15 mouse cellular contexts compared by ENCODE assay signal in the genomic region with DNA sequence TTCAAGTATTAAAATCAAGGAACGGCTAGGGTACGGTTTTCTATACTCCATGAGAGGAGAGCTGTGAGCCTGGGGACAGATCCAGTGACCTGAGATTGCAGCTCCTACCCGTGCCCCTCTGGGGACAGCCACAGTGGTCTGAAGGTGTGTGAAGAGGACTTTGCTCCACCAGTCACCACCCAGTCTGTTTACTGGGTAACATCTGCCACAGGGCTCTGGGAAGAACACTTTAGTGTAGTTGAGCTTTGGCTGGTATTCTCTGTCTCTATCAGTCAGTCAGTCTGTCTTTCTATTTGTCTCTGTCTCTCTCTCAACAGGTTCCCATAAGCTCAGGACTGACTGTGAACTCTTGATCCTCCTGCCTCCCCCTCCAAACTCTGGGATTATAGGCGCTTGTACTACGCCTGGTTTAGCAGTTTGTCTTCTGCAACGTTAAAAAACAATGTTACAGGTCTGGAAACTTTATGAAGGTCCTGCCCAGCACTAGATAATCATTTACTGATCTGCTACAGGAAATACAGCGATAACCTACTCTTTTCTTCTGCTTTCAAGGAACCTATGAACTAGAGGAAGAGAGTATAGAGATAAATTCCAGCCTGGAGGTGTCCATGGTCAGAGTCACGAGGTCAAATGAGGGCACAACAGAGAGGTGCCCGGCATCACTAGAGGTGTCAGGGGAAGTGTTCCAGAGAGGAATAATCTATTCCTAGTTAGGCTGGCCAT. TPM values are rescaled to one million over a fixed set of nuclear protein-coding genes. Genes with fewer than 3 reads are reported as not detected.
DNase-seq lines count a peak whose midpoint lies in the region; ATAC-seq and TF ChIP-seq lines count a peak whose summit lies in the region.
"Had no signal": no experiment of that assay in that cellular context is flagged by ENCODE, and none has a peak within 500 bp of the region (broad histone marks: within the 10 kb centered on the region; RNA-seq: fewer than 3 reads in every experiment).

No protein-coding gene starts in this region.

- no peak overlapping the region for H3K27ac ChIP-seq in midbrain, embryonic 12.5 days (replicated peaks)
- no peak overlapping the region for H3K27ac ChIP-seq in midbrain, embryonic 10.5 days (replicated peaks)
- peak overlapping the region; percentile 92 for H3K27ac ChIP-seq in heart, embryonic 15.5 days
- H3K27ac ChIP-seq in liver, postnatal 0 days (ENCODE audit: low read depth): peak overlapping the region; percentile 76
- H3K27ac ChIP-seq: hindbrain, embryonic 13.5 days; limb, embryonic 12.5 days had no signal

- H3K9me3 ChIP-seq in midbrain, embryonic 12.5 days: no peaks in the 10 kb centered on the region
- H3K9me3 ChIP-seq in midbrain, embryonic 10.5 days (replicated peaks): no peaks in the 10 kb centered on the region
- no peaks in the 10 kb centered on the region for H3K9me3 ChIP-seq in heart, embryonic 15.5 days (replicated peaks)
- H3K9me3 ChIP-seq in liver, postnatal 0 days (ENCODE audit: low read length): no peaks in the 10 kb centered on the region
- H3K9me3 ChIP-seq: hindbrain, embryonic 13.5 days; limb, embryonic 12.5 days had no signal

- peak; percentile 90 for DNase-seq in heart, adult 11 months
- no peak for DNase-seq in heart, adult 8-10 months (ENCODE audit: low spot score)
- no peak for DNase-seq in midbrain, embryonic 10.5 days (ENCODE audit: low spot score)
- no peak for DNase-seq in liver, postnatal 0 days
- no peak for DNase-seq in cerebellum, postnatal 14 days
- DNase-seq in embryo, embryonic 9.5 days (ENCODE audit: extremely low spot score): no peak
- DNase-seq: B cell, adult 2 months; cerebellum, adult 11 months; right cerebral cortex, postnatal 25 days; thymus, postnatal 14 days had no signal

- no peak overlapping the region for H3K4me2 ChIP-seq in midbrain, embryonic 12.5 days (replicated peaks)
- H3K4me2 ChIP-seq in heart, embryonic 15.5 days: peak overlapping the region; percentile 37
- no peak overlapping the region for H3K4me2 ChIP-seq in liver, postnatal 0 days (ENCODE audit: low read depth, low read length)
- H3K4me2 ChIP-seq: hindbrain, embryonic 13.5 days; limb, embryonic 12.5 days had no signal

- no peak for TF ChIP-seq CTCF in liver, postnatal 0 days (IDR thresholded peaks at IDR 0.05; ENCODE audit: low read depth)

- TF ChIP-seq EP300 in liver, postnatal 0 days (IDR thresholded peaks at IDR 0.05; ENCODE audit: low read depth): no peak

- H3K4me1 ChIP-seq in midbrain, embryonic 12.5 days: no peaks in the 10 kb centered on the region
- no peaks in the 10 kb centered on the region for H3K4me1 ChIP-seq in midbrain, embryonic 10.5 days
- peaks cover 34% of the 10 kb centered on the region for H3K4me1 ChIP-seq in heart, embryonic 15.5 days (replicated peaks)
- H3K4me1 ChIP-seq in liver, postnatal 0 days (ENCODE audit: insufficient read depth): peaks cover 7% of the 10 kb centered on the region
- H3K4me1 ChIP-seq: hindbrain, embryonic 13.5 days had no signal

- no peak overlapping the region for H3K4me3 ChIP-seq in midbrain, embryonic 12.5 days
- no peak overlapping the region for H3K4me3 ChIP-seq in midbrain, embryonic 10.5 days
- H3K4me3 ChIP-seq in heart, embryonic 15.5 days: no peak overlapping the region
- no peak overlapping the region for H3K4me3 ChIP-seq in liver, postnatal 0 days (ENCODE audit: low read depth, low read length)
- H3K4me3 ChIP-seq: erythroblast, embryonic 14.5 days; hindbrain, embryonic 13.5 days; limb, embryonic 12.5 days had no signal

- ATAC-seq in midbrain, embryonic 12.5 days (ENCODE audit: low FRiP score, low read depth): no peak
- ATAC-seq in heart, embryonic 15.5 days (replicated peaks; ENCODE audit: insufficient number of reproducible peaks, insufficient read depth, low FRiP score, low read depth): peak; percentile 21; the same call in 1 of the 2 replicates
- ATAC-seq in liver, postnatal 0 days: peak; percentile 63

- no peaks in the 10 kb centered on the region for H3K36me3 ChIP-seq in midbrain, embryonic 12.5 days
- no peaks in the 10 kb centered on the region for H3K36me3 ChIP-seq in midbrain, embryonic 10.5 days
- H3K36me3 ChIP-seq in heart, embryonic 15.5 days: no peaks in the 10 kb centered on the region
- no peaks in the 10 kb centered on the region for H3K36me3 ChIP-seq in liver, postnatal 0 days (replicated peaks; ENCODE audit: insufficient read depth, low read length)
- H3K36me3 ChIP-seq: hindbrain, embryonic 13.5 days; limb, embryonic 12.5 days had no signal

- H3K9ac ChIP-seq in midbrain, embryonic 12.5 days (replicated peaks): 0 out of 2 replicates have a peak overlapping the region, but pooled peaks have one; percentile 11
- peak overlapping the region; percentile 24; the same call in 1 of the 2 replicates for H3K9ac ChIP-seq in heart, embryonic 15.5 days
- H3K9ac ChIP-seq in liver, postnatal 0 days (replicated peaks): no peak overlapping the region
- H3K9ac ChIP-seq: hindbrain, embryonic 13.5 days; limb, embryonic 12.5 days had no signal

- H3K27me3 ChIP-seq in midbrain, embryonic 12.5 days: no peaks in the 10 kb centered on the region
- no peaks in the 10 kb centered on the region for H3K27me3 ChIP-seq in midbrain, embryonic 10.5 days (ENCODE audit: low read depth, poor library complexity, severe bottlenecking)
- H3K27me3 ChIP-seq in heart, embryonic 15.5 days: no peaks in the 10 kb centered on the region
- no peaks in the 10 kb centered on the region for H3K27me3 ChIP-seq in liver, postnatal 0 days (ENCODE audit: insufficient read depth, low read length)
- H3K27me3 ChIP-seq: hindbrain, embryonic 13.5 days had no signal

- WGBS in midbrain, embryonic 12.5 days: 81% methylated on average over 9 of the region's 9 CpGs
- WGBS in midbrain, embryonic 10.5 days: 86% methylated on average over 9 of the region's 9 CpGs
- WGBS in heart, embryonic 15.5 days: 39% methylated on average over 9 of the region's 9 CpGs
- 48% methylated on average over 9 of the region's 9 CpGs for WGBS in liver, postnatal 0 days (ENCODE audit: insufficient replicate concordance)

RNA-seq across cellular contexts. Expression of a gene that starts 50.2 kb away (rescaled TPM):
- total RNA-seq in heart, adult 8-10 months (2022): 100 to 1,000 TPM in 2 of 4 experiments, 10 to 100 TPM in 2; 90.5 to 215 (median 150) TPM
- polyA plus RNA-seq in midbrain, embryonic 12.5 days (2016; fragmentation: Nextera tagmentation; extraction: Ambion mirVana): 190 and 201 TPM in 2 replicates
- 151 and 164 TPM in 2 replicates for polyA plus RNA-seq in midbrain, embryonic 10.5 days (2016; fragmentation: Nextera tagmentation; extraction: Ambion mirVana)
- 158 and 170 TPM in 2 replicates for polyA plus RNA-seq in heart, embryonic 15.5 days (2015; fragmentation: Nextera tagmentation; extraction: Ambion mirVana)
- 19.0 and 29.6 TPM in 2 replicates for polyA plus RNA-seq in liver, postnatal 0 days (2015; fragmentation: Nextera tagmentation; extraction: Ambion mirVana)

Comparison
In these comparisons a context has a peak if more than half of its experiments do, and no peak if none do; other contexts are left out.
1. H3K27ac ChIP-seq: peak in heart, embryonic 15.5 days (single experiment) and liver, postnatal 0 days (single experiment); none in midbrain, embryonic 12.5 days (single experiment) and midbrain, embryonic 10.5 days (single experiment).